Mouse (Mus musculus) liver, postnatal 0 days (tissue): Measurements from ENCODE around the gene Them5.

Experiments used
- CTCF ChIP-seq: sonication (generic); IDR thresholded peaks from 2 replicates; pipeline ENCODE4 v1.5.1; 2016; ENCODE audit warnings: antibody characterized with exemption, low read depth
- EP300 ChIP-seq: IDR thresholded peaks from 2 replicates; pipeline ENCODE4 v1.6.1; 2016; ENCODE audit warnings: antibody characterized with exemption, low read depth, mild to moderate bottlenecking

GRCm38 (mm10) chr3:94379831-94380510, 38.1 kb downstream of the Them5 start:
- TF ChIP-seq CTCF (no peak), EP300 (no peak)
